Mouse (Mus musculus): Measurements from ENCODE around the gene Rbm25. TPM values are rescaled to one million over a fixed set of nuclear protein-coding genes. Genes with fewer than 3 reads are reported as not detected.
A peak's percentile ranks its signal among the peaks of the same experiment; 100 is the strongest.

The Rbm25 gene
- polyA plus RNA-seq, 1 experiment: 47.5 TPM

DNA sequence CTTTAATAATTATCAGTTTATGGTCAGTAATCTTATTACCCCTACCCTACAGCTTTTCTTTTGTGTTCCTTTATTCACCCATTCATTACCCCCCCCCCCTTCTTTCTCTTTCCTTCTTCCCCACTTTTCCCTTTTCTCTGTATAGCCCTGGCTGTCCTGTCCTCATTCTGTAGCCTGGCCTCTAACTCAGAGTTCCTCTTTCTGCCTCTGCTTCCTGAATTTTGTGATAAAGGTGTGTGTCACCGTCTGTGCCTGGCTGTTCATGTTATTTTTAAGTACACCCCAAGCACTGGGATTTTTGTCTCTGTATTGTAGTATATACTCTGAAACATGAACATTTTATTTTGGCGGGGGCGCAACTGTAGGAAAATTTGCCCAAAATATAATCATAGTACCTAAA lies 19.3 kb downstream of the Rbm25 start:
- H3K27ac ChIP-seq (ENCODE audit: control insufficient read depth, insufficient read depth, low read depth, low read length): no peak overlapping the region
- no peaks in the 10 kb centered on the region for H3K4me1 ChIP-seq (ENCODE audit: control insufficient read depth, insufficient read depth, low read length)
- peaks cover 1% of the 10 kb centered on the region for H3K36me3 ChIP-seq (ENCODE audit: control insufficient read depth, insufficient read depth, low read length)
- no peak for TF ChIP-seq CTCF (IDR thresholded peaks at IDR 0.05; ENCODE audit: control insufficient read depth, insufficient read depth, insufficient replicate concordance, low read depth, low read length)
- TF ChIP-seq POLR2A (IDR thresholded peaks at IDR 0.05; ENCODE audit: control insufficient read depth, low read depth, low read length): no peak
- no peaks in the 10 kb centered on the region for H3K27me3 ChIP-seq (ENCODE audit: control insufficient read depth, insufficient read depth, low read length)
- no peak overlapping the region for H3K4me3 ChIP-seq (ENCODE audit: control insufficient read depth, low read depth, low read length)

DNA sequence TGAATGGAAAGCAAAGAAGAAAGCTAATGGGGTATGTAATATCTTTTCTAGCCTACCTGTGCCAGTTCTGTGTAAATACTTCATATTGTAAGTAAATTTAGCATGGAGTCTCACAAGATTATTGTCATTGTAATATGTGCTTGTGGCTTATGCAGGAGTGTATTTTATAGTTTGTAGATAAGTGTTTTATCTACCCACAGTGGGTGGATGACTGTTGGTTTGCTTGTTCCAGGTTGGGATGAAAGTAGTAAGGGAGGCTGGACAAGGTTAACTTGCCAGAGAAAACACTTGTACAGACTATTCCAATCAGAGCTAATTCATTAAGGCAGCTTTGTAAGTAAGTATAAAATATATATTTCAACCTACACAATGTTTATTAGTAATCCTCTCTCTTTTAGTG lies 20.4 kb downstream of the Rbm25 start:
- no peak for TF ChIP-seq CTCF (IDR thresholded peaks at IDR 0.05; ENCODE audit: control insufficient read depth, insufficient read depth, insufficient replicate concordance, low read depth, low read length)
- TF ChIP-seq POLR2A (IDR thresholded peaks at IDR 0.05; ENCODE audit: control insufficient read depth, low read depth, low read length): no peak
- Histone ChIP-seq H3K27me3 (ENCODE audit: control insufficient read depth, insufficient read depth, low read length) (no peaks in the 10 kb centered on the region), H3K4me1 (ENCODE audit: control insufficient read depth, insufficient read depth, low read length) (no peaks in the 10 kb centered on the region), H3K36me3 (ENCODE audit: control insufficient read depth, insufficient read depth, low read length) (peaks cover 1% of the 10 kb centered on the region), H3K27ac (ENCODE audit: control insufficient read depth, insufficient read depth, low read depth, low read length) (no peak overlapping the region), H3K4me3 (ENCODE audit: control insufficient read depth, low read depth, low read length) (no peak overlapping the region)

DNA sequence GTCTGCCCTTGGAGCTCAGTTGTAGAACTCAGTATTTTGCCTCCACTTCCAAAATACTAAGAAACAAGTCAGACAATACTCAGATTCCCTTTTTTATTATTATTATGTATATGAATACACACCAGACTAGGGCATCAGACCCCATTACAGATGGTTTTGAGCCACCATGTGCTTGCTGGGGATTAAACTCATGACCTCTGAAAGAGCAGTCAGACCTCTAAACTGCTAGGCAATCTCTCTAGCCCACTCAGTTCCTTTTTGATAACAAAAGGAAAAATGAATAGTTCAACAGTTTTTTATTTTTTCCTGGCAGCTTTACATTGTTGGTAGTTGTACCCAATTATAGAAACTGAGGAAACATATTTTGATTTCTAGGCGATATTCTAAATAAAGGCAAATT lies 54.4 kb downstream of the Rbm25 start:
- no peak for TF ChIP-seq POLR2A (IDR thresholded peaks at IDR 0.05; ENCODE audit: control insufficient read depth, low read depth, low read length)
- TF ChIP-seq CTCF (IDR thresholded peaks at IDR 0.05; ENCODE audit: control insufficient read depth, insufficient read depth, insufficient replicate concordance, low read depth, low read length): no peak
- Histone ChIP-seq H3K27ac (ENCODE audit: control insufficient read depth, insufficient read depth, low read depth, low read length) (no peak overlapping the region), H3K4me1 (ENCODE audit: control insufficient read depth, insufficient read depth, low read length) (0 out of 2 replicates have a peak, but pooled peaks cover 2% of the 10 kb centered on the region), H3K36me3 (ENCODE audit: control insufficient read depth, insufficient read depth, low read length) (no peaks in the 10 kb centered on the region), H3K4me3 (ENCODE audit: control insufficient read depth, low read depth, low read length) (no peak overlapping the region), H3K27me3 (ENCODE audit: control insufficient read depth, insufficient read depth, low read length) (no peaks in the 10 kb centered on the region)

GRCm38 (mm10) chr12:83686575-83687350 lies 55.7 kb downstream of the Rbm25 start:
- no peaks in the 10 kb centered on the region for H3K27me3 ChIP-seq (ENCODE audit: control insufficient read depth, insufficient read depth, low read length)
- H3K4me1 ChIP-seq (ENCODE audit: control insufficient read depth, insufficient read depth, low read length): 0 out of 2 replicates have a peak, but pooled peaks cover 2% of the 10 kb centered on the region
- no peak overlapping the region; the same call in 1 of the 2 replicates for H3K27ac ChIP-seq (ENCODE audit: control insufficient read depth, insufficient read depth, low read depth, low read length)
- TF ChIP-seq POLR2A (IDR thresholded peaks at IDR 0.05; ENCODE audit: control insufficient read depth, low read depth, low read length) (no peak), CTCF (IDR thresholded peaks at IDR 0.05; ENCODE audit: control insufficient read depth, insufficient read depth, insufficient replicate concordance, low read depth, low read length) (no peak)
- no peak overlapping the region for H3K4me3 ChIP-seq (ENCODE audit: control insufficient read depth, low read depth, low read length)
- H3K36me3 ChIP-seq (ENCODE audit: control insufficient read depth, insufficient read depth, low read length): no peaks in the 10 kb centered on the region

DNA sequence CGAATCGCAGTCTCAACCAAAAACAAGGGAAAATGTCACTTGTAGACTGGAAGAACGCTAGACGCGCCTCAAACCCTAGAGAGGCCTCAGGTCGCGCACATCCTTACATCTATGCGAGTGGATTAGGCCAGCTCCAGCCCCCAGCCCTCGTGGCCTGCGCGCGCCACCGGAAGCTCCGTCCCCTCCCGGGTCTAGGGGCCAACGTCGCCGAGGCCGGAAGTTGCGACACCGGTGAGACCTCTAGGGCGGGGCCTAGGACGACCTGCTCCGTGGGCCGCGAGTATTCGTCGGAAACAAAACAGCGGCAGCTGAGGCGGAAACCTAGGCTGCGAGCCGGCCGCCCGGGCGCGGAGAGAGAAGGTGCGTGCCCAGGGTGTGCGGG lies 56.9 kb downstream of the Rbm25 start, which contains the start of gene Psen1:
Gene Psen1, plus strand, starts transcription at position 219 of the 382 bp plus-strand sequence.
- peak within 1 kb of the TSS; percentile 93 for H3K27ac ChIP-seq (ENCODE audit: control insufficient read depth, insufficient read depth, low read depth, low read length)
- TF ChIP-seq CTCF (IDR thresholded peaks at IDR 0.05; ENCODE audit: control insufficient read depth, insufficient read depth, insufficient replicate concordance, low read depth, low read length) (no peak), POLR2A (IDR thresholded peaks at IDR 0.05; ENCODE audit: control insufficient read depth, low read depth, low read length) (peak; percentile 94)
- H3K36me3 ChIP-seq (ENCODE audit: control insufficient read depth, insufficient read depth, low read length): no peaks in the 10 kb centered on the region
- H3K4me1 ChIP-seq (ENCODE audit: control insufficient read depth, insufficient read depth, low read length): 0 out of 2 replicates have a peak, but pooled peaks cover 2% of the 10 kb centered on the region
- peak within 1 kb of the TSS; percentile 100 for H3K4me3 ChIP-seq (ENCODE audit: control insufficient read depth, low read depth, low read length)
- H3K27me3 ChIP-seq (ENCODE audit: control insufficient read depth, insufficient read depth, low read length): no peaks in the 10 kb centered on the region

- no peak for TF ChIP-seq POLR2A (IDR thresholded peaks at IDR 0.05; ENCODE audit: control insufficient read depth, low read depth, low read length)
- 0 out of 2 replicates have a peak, but pooled peaks have one; percentile 6 for TF ChIP-seq CTCF (IDR thresholded peaks at IDR 0.05; ENCODE audit: control insufficient read depth, insufficient read depth, insufficient replicate concordance, low read depth, low read length)
- Histone ChIP-seq H3K27me3 (ENCODE audit: control insufficient read depth, insufficient read depth, low read length) (no peaks in the 10 kb centered on the region), H3K4me3 (ENCODE audit: control insufficient read depth, low read depth, low read length) (peak overlapping the region; percentile 100), H3K4me1 (ENCODE audit: control insufficient read depth, insufficient read depth, low read length) (0 out of 2 replicates have a peak, but pooled peaks cover 2% of the 10 kb centered on the region), H3K27ac (ENCODE audit: control insufficient read depth, insufficient read depth, low read depth, low read length) (peak overlapping the region; percentile 93), H3K36me3 (ENCODE audit: control insufficient read depth, insufficient read depth, low read length) (no peaks in the 10 kb centered on the region)
Observed at GRCm38 (mm10) chr12:83688316-83689086, 57.5 kb downstream of the Rbm25 start.

GRCm38 (mm10) chr12:83689087-83689432 lies 58.0 kb downstream of the Rbm25 start:
- Histone ChIP-seq H3K4me1 (ENCODE audit: control insufficient read depth, insufficient read depth, low read length) (0 out of 2 replicates have a peak, but pooled peaks cover 2% of the 10 kb centered on the region), H3K4me3 (ENCODE audit: control insufficient read depth, low read depth, low read length) (peak overlapping the region; percentile 100), H3K27me3 (ENCODE audit: control insufficient read depth, insufficient read depth, low read length) (no peaks in the 10 kb centered on the region), H3K27ac (ENCODE audit: control insufficient read depth, insufficient read depth, low read depth, low read length) (no peak overlapping the region), H3K36me3 (ENCODE audit: control insufficient read depth, insufficient read depth, low read length) (no peaks in the 10 kb centered on the region)
- TF ChIP-seq CTCF (IDR thresholded peaks at IDR 0.05; ENCODE audit: control insufficient read depth, insufficient read depth, insufficient replicate concordance, low read depth, low read length) (no peak), POLR2A (IDR thresholded peaks at IDR 0.05; ENCODE audit: control insufficient read depth, low read depth, low read length) (no peak)

Measured in testis, adult 2 months (tissue).